Mouse (Mus musculus) embryo, embryonic 11 days (tissue): ENCODE results near the gene Fubp1.

Experiments
- DNase-seq: peaks from one replicate; pipeline ENCODE4 v3.0.0-alpha.2; 2015

Gene Fubp1

DNA sequence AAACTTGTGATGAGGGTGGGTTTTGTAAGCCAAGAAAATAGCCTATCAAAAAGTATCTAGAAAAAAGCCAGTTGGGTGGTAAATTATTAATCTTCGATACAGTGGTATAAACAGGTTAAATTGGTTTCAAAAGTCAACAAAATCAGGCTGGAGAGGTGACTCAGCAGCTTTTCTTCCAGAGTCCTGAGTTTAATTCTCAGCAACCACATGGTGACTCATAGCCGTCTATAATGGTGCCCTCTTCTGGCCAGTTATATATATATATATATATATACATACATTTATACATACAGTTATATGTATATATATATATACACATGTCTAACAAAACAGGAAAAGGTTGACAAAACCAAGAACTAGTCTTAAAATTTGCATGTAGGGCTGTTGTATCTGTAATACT, 28.6 kb downstream of the Fubp1 start:
- DNase-seq: peak; percentile 33

DNA sequence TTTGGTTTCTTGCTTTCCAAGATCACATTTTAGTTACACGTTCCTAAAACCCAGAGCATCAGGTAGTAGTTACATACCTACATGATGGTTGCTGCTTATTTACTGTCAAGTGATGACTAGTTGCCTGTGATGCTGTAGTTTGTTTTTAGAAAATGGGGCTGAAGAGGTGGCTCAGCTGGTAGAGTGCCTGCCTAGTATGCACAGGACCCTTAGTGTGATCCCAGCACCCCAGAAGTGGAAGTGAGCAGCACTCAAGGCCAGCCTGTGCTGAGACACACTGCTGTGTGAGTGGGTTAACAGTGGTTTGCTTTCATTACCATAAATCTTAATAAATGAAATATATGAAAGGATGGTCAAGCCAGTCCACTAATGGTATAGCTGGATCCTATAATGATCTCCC, 29.4 kb downstream of the Fubp1 start:
- DNase-seq: no peak

DNA sequence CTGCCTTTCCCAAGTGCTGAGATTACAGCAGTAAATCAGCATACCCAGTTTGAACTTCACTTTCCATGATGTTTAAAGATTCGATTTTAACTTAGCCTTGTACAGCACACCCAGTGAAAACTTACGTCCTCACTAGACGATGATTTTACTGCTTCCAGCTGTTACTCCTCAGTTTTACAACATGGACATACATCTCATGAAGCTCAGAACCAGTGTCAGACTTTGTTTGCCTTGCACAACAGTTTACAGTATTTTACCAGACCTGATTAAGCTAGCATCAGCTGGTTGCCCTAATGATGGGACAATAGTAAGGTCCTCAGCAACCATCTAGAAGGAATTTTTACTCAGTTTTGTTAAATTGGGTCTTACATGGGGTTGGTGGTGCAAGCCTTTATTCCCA, 30.9 kb downstream of the Fubp1 start:
- no peak for DNase-seq

DNA sequence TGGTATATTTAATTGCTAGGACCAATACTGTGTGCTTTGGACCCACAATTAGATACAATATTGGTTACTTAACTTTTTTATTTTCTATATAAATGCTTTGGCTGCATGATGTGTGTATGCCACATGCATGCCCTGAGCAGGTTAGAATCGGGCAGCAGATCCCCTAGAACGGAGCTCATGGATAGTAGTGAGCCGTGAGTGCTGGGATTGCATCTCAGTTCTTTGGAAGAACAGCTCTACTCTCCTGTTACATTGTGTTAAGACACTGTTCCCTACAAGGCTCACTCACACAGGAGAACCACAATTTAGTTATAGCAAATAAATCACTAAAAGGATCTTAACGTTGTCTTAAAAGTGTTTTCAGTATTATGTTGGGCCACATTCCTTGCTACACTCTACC, 33.1 kb downstream of the Fubp1 start:
- no peak for DNase-seq

DNA sequence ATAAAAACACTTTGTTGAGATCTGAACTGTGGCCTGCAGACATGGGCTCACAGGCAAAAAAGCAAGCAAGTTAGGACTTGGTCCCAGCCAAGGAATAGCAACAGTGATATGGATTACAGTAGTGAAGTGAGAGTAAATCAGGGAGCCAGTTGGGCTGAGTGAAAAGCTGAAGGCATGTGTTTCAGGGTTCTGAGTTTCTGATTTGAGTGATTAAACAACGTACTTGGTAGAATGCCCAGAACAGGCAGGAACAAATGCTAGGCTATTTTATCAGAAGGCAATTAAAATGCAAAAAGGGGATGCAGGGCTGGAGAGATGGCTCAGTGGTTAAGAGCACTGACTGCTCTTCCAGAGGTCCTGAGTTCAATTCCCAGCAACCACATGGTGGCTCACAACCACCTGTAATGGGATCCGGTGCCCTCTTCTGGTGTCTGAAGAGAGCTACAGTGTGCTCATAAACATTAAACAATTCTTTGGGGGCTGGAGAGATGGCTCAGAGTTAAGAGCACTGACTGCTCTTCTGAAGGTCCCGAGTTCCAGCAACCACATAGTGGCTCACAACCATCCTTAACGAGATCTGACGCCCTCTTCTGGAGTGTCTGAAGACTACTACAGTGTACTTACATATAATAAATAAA, 35.2 kb downstream of the Fubp1 start:
- no peak for DNase-seq

DNA sequence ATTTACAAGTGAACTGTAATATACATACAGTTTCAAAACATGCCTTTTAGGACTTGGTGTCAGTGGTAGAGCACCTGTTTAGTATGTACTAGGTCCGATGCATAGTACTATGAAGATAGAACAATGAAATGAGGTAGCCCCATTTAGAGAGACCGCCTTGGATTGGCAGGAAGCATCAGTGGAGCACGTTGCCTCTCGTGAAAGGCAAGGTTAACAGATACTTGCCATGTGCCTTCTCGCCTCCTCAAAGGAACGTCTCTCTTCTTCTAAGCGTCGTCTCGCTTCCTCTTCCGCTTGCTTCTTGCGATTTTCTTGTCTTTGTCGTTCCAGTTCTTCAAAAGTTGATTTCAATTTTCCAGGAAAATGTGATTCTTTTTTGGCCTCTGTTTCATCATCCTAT, 37.5 kb downstream of the Fubp1 start:
- DNase-seq: no peak

DNA sequence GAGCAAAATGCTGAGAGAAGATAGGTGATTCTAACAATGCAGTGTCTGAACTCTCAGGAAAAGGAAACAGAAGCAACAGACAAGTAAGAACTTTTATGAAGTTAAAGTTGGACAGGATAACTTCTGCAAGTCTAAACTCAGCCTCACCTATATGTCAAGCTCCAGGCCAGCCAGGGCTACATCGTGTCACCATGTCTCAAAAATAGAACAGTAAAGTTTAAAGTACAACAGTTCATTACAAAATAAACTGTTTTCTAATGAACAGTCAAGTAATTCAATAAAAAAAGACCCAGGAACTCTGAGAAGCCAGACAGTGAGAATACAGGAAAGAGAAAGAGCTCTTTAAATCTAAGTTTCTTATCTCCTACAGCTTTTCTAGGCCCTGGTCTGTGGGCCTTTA, 40.3 kb downstream of the Fubp1 start:
- DNase-seq: no peak

DNA sequence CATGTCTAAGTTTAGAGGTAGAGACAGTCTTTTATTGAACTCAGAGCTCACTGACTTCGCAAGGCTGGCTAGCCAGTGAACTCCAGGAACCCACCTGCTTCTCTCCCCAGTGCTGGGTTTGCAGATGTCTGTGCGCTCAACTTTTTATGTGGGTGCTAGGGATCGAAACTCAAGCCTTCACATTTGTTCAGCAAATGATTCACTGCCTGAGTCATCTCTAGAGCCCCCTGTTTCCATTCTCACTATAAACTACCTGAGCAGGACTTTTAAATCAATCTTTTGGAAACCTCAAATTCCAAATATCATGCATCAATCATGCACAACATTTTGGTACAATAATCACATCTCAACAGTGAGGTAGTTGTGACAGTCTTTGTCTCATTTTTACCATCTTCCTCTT, 47.3 kb downstream of the Fubp1 start:
- DNase-seq: no peak

DNA sequence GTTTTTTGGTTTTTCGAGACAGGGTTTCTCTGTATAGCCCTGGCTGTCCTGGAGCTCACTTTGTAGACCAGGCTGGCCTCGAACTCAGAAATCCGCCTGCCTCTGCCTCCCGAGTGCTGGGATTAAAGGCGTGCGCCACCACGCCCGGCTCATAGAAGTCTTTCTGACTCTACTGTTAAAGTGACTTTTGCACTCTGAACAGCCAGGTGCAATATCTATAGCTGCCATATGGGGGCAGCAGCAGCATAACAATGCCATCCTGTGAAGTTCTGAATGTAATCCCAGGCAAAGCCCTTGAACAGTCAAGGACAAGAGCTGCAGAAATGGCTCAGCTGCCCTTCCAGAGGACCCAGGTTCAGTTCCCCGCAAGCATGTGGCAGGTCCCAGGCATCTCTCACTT, 49.2 kb downstream of the Fubp1 start:
- peak; percentile 80 for DNase-seq

DNA sequence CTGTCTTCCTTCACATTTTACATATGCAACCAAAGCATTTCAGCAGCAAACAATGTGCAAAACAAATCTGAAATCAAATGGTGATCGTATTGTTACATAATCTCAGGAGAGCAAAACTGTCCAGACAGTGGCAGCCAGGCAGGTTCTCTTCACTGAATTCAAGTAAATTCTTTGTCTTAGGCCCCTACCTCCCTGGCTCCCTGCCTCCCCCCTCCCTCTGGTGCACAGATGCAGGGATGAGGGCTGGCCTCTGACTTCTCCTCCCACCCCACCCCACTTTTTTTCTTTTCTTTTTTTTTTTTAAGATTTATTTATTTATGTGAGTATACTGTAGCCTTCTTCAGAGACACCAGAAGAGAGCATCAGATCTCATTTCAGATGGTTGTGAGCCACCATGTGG, 50.1 kb downstream of the Fubp1 start:
- DNase-seq: no peak

DNA sequence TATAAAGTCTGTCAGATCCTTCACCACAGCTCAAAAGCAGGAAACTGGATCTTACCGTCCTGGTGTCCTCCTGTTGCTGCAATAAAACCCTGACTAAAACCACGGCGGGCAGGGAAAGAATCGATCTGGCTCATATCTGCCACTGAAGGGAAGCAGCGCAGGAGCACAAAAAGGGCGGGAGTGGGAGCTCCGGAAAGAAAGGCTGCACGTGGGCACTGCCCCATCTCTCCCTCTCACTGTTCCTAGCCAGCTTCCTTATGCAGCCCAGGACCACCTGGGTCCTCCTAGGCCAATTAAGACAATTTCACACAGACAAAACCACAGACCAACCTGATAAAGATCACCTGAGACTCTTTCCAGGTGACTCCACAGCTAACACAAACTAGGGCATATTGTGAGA, 51.2 kb downstream of the Fubp1 start:
- no peak for DNase-seq

DNA sequence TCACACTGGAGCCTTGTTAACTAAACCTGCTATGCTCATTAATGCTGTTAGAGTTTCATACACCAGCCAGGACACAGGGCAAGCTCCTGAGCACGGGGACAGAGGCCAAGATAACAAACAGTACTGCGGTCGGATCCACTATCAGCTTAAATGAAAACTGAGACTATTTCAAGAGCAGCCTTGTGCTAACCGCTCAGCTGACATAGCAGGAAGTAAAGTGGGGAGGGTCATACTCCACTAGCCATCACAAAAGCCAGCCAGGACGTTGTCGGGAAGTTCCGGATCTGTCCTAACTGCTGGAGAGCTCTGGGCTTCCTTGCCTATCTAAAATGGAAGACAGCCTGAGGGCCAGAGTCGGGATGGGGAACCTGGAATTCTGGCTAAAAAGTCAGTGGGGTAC, 51.7 kb downstream of the Fubp1 start:
- no peak for DNase-seq

DNA sequence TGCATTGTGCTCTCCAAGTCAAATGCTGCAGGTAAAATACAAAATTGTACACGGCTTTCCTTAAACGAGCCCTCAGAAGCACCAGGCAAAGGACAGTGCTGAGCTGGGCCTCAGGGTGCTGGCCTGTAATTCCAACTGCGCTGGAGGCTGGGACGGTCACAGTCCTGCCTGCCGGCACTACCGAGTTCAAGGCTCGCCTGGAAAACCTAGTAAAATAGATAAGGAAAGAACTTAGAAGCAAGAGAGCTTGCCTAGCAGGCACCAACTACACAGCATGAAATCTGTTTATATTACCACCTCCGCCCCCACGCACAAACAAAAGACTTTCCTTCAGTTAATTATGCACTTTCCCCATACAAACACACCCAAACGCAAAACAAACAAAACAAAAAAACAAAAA, 54.2 kb downstream of the Fubp1 start:
- DNase-seq: no peak

DNA sequence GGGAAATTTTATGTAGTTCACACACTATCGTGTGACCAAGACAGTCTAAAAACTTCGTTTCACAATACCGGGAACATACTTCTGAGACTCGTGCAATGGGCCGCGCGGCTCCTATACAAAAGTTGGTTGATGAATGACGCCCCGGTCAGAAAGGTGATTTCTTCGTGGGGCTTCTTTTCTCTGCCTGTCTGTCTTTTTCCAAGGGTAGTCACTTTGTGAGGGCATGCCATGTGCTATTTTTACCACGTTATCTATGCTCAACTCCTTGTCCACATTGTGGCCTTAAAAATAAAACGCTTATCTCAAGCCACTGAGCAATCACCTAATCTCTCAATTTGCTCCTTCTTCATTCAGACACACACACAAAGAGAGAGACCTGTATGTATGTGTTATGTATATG, 54.6 kb downstream of the Fubp1 start:
- peak; percentile 32 for DNase-seq

DNA sequence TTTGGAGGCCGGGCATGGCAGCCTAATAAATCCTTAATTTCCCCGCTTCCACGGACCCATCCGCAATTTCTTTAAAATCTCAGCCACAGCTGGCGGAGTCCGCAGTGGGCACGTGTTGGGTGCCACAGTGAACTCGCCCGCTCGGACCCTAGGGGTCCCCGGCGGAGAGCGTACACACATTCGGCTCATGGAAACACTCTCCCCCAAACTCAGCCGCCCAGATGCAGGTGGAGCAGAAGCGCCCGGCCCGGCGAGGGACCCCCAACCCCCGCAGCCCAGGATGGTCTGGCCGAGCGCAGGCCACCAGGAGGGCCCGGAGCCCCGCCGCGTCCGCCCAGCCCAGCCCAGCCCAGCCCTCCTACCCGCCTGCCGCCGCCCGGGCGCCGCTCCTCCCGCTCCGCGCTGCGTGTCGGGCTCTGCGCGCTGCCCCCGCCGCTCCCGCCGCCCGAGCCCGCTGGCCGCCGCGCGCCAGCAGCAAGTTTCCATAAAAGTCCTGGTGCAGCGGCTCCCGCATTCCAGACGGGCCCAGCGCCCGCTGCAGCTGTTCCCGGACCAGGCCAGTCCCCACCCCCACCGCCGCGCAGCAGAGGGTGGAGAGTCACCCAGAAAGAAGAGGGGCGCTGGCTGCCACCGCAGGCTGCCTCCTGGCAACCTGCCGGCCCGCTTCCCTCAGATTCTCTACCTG, 55.3 kb downstream of the Fubp1 start:
- DNase-seq: peak; percentile 82

DNA sequence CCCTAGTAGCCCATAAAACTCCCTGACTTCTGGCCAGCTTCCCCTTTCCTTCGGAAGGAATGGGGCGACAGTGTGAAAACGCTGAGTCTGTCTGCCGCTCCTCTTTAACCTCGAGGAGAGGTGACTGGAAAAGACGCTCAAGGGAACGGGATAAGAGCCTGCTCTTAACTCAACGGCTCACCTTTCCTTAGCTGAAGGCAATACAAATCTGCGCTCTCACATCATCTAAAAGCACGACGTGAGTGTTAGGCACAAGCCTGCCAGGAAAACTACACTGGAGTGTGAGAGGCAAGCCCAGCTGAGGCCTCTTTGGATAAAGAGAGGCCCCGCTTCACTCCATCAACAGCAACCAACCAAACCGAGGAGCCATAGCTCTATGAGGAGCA, 55.8 kb downstream of the Fubp1 start, which contains the start of gene Nexn:
Gene Nexn (minus strand): TSS at position 315 of the 386 bp plus-strand sequence.
- peak; percentile 52 for DNase-seq

DNA sequence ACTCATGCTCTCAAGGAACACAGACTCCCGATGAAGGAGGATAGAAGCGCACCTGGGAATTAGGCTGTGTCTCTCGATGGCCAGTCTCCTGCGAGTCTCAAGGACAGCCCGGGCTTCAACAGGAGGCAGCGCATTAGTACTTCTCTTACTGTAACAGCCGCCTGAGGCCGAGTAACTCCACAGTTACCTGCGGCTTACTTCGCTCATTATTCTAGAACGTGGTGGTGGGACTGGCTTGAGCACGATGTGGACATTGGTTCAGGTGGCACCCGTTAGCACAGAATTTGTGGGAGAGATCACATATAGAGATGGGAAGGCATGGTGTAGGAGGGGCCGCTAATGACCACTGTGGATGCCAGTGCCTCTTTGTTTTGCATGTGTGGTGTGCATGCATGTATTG, 57.9 kb downstream of the Fubp1 start:
- no peak for DNase-seq

DNA sequence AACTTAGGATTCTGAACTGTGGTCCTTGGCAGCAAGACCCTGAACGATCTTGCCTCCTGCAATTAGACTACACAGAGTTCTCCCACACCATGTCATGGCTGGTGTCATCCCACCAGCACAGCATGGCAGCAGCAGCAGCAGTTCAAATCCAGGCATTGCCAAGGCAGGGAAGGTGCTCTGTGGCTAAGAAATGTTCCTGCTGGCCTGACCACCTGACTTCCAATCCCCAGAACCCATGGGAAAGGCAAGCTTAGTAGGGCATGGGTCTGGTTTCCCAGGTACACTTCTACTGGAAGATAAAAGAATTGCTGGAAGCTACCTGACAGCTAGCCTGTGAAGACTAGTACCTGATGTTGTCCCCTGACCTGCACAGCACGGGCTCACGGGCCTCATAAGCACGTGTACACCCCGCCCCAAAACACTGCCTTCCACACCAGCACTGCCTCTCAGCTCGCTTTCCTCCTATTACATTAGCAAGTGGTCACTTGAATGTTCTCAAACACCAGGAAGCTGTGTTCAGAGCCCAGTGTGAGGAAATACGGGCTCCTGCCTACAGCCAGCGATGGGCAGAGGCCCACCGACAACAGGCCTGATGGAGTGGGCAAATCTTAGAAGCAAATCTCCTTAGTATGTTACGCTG, 61.0 kb downstream of the Fubp1 start:
- no peak for DNase-seq

DNA sequence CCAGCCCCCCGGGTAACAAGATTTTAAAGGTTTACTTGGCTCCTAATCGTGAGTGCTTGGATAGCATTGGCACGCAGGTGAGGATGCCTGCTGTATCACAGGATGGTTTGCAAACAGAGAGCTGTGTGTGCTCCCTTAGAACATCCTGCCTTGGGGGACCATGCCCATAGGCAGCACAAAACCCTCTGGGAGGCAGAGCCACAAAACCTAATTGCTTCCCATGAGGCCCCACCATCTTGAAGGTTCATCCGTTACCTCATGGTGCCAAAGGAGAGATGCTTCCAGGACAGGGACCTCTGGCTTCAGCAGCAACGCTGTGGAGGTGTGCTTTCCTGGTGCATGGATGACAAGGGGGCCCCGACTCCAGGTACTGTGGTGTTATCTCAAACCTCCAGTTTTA, 61.7 kb downstream of the Fubp1 start:
- no peak for DNase-seq

DNA sequence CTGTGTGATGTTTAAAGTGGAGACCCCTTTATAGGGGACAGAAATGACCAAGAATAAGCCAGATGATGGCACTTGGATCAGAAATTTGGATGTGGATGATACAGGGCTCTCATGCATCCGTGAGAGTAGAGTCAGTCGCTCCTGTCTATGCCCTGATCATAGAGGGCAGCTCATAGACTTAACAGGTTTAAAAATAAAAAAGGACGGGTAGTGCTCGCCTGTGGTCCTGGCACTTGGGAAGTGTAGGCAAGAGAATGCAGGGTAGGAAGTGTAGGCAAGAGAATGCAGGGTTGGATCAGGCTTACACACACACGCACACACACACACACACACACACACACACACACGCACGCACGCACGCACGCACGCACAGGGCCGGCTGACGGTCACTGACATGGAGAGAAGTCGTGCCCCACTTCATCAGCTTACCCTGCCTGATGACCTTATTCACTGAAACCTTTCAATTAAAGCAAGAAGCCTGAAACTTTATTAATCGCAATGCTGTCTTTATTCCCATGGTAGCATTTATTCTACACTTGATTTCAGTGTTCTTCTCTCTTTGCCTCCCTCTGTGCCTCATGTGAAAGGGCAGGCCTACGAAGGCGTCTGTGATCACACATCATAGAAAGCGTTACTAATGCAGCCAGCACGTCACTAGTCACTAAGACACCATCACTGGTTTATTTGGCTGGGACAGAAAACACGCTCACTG, 62.9 kb downstream of the Fubp1 start:
- no peak for DNase-seq

DNA sequence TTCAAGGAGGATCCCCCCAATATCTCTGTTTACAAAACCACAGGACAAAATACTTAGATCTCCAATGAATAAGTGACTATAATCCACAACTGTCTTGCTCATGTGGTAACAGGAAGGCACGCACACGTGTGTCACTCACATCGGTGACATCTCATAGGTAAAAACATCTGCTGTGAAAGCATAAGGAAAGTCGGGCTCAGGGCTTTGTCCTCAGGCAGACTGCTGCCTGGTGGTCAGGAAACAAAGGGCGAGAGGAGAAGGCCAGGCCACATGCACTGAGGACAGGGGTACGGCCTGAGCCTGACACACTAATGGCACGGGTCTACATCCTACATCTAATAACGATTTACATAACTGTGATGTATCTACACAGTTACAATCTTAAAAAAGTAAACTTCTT, 64.8 kb downstream of the Fubp1 start:
- no peak for DNase-seq

DNA sequence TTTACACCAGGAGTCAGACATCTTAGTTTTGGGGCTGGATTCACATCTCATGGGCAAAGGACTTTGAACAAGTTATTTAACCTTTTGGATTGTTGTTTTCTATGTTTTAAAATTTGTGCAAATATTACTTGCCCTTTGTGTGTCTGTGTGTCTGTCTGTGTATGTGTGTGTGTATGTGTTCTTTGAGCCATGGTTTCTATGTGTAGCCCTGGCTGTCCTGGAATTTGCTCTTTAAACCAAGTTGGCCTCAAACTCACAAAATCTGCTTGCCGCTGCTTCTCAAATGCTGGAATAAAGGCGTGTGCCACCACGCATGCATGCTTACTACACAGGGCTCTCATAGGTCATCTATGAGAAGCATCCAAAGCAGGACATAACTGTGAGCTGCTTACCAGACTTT, 66.7 kb downstream of the Fubp1 start:
- DNase-seq: no peak

DNA sequence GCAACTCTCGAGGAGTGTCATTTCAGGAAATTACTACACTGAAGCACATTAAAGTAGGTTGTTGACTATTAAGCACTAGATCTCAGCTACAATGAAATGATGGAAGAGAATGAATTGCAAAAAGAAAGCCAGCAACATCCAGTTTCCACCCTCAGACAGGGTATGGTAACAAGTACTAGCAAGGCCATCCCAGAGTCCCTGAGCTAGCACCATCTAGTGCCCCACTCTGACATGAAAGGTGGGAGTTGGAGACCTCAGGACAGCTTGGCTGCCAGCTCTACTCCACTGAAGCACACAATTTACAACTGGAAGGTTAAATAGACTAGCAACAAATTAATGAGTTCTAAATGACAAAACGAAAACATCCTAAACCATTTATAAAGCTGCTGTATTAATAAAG, 67.7 kb downstream of the Fubp1 start:
- no peak for DNase-seq

DNA sequence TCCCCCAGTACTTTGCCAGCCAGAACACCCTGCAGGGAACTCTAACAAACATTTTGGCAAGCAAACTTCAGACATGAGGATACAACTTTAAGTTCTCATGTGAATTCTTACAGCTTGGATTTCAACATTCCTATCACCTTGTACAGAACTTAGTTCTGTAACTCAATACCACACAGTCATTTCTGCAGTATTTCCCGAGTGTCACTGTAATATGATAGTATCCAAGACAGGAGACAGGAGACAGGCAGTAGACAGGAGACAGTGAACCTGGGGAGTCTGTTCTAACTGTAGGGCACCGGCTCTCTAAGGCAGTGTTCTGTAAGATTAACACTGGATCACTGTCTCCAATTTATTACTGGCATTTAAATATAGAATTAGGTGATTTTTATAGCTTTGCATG, 68.2 kb downstream of the Fubp1 start:
- DNase-seq: no peak
